Mouse (Mus musculus) common myeloid progenitor, adult 5-6 weeks (primary cell): ENCODE measurements around the gene Hfe. TPM values are rescaled to one million over a fixed set of nuclear protein-coding genes. Genes with fewer than 3 reads are reported as not detected.
A peak's percentile ranks its signal among the peaks of the same experiment; 100 is the strongest.
"Not testable (repeated sequence)": the region's sequence is repeated elsewhere in the genome, so short reads cannot be mapped to it uniquely, and the experiment has no call there.

ENCODE experiments used
- ATAC-seq: replicated peaks from 2 replicates; pipeline ENCODE4 v1.8.0; 2016; ENCODE audit warnings: low read depth, mild to moderate bottlenecking, moderate TSS enrichment, inconsistent platforms; ENCODE audit not compliant: poor library complexity, severe bottlenecking
- total RNA-seq: library from RNA; stranded (forward); fragments of 200-1000, 187-1606 nt; gene quantifications from 2 replicates; pipeline ENCODE4 v1.2.3, GENCODE M21; 2017

Hfe gene
- total RNA-seq, 1 experiment from 2014 or later = 4.3 TPM

DNA sequence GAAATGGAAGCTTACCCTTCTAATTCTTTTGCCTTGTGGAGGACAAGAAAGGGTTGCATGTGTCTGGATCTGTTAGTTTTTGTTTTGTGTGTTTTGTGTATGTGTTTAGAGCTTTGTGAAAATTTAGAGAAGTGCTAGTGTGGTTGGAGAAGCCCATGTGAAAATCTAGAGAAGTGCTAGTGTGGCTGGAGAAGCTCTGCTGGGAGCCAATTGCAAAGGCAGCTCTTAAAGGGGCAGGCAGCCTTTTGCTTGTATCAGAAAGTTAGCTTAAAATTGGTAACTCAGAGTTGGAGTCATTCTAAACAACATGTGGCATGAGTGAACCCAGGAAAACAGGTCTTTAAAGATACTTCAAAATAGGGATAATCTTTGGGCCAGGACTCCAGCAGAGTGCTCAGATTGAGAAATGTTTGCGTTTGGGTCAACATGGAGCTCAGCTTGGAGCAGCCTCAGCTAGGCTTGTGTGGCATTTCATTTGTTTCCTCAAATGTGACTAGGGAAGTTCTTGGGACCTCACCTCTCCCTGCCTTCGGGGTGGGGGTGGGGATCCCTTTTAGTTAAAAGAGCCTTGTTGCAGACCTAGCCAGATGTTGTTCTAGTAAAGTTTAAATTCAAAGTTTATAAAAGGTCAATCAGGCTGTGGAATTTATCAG is 7.1 kb upstream of the Hfe start:
- not testable (repeated sequence) for ATAC-seq

DNA sequence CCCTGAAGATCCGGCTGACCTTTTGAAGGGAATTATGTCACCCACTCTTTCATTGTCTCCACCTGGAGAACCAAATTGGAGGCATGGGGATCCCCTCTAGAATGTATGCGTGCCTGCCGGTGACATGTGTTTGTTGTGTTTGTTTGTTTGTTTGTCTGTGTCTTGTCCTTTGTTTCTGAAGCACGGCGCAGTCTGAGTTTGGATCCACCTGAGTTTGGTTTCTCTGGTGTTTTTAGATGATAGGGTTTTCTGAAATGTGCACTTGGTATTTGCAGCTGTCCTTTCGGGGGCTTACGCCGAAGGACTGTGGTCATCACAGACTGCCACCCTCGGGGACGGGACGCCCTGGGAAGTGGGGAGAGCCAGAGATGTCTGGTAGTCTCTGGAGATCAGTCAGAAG is 6.5 kb upstream of the Hfe start:
- ATAC-seq = no peak

DNA sequence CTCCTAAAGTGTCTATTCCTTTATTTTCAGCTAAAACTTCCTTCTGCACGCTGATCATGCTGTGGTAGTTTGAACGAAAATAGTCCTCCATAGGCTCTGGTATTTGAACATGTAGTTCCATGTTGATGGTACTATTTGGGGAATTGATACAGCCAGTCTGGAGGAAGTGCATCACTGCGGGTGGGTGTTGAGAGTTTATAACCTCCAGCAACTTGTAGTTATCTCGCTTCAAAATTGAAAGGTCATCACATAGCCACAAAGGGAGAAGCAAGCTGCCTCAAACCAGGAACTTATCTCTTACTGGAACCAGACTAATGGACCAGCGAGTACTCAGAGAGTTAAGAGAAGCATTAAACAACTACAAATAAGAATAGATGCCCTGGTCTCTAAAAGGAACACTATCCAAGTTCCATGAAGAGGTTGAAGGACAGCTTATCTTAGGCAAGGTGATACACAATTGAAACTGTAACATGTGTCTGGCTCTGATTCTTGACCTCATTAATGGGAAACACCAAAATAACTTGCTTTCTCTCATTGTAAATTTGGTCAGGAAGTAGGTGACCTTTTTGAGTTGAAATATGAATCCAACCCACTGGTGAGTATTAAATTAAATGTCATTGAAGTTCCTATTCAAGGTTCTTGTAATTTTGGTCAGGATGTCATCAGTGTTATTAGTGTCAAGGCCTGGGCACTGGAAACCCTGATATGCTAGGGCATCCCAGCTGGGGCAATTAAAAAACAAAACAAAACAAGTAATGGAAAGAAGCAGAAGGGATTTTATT is 5.8 kb upstream of the Hfe start:
- ATAC-seq = peak; percentile 77

DNA sequence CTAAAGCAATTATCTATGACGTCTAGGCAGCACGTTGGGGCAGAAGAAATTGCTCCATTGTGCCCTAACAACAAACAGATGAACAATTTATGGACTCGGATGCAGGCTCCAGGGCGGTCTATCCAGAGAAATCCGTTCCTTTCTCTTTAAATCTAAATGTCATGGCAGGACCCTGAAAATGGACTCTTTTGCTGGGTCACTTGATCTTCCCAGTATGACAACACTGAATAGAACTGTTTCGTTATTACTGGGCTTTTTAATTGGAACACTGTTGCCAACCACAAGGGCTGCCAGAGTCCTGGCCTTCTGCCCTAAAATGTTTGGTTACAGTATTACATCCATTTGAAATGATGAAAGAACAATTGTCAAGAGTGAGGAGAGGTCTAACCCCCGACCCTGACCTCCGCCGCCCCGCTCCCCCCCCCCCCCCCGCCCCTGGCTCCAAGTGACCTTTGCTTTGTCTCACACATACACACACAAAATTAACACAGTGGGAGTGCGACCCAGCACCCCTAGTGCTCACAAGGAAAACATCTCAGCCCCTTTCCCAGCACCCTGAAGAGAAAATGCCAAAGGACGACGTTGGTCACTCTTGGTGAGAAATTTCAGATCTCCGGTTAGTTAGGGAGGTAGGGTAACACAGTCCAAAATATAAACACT is 810 bp downstream of the Hfe start:
- no peak for ATAC-seq

DNA sequence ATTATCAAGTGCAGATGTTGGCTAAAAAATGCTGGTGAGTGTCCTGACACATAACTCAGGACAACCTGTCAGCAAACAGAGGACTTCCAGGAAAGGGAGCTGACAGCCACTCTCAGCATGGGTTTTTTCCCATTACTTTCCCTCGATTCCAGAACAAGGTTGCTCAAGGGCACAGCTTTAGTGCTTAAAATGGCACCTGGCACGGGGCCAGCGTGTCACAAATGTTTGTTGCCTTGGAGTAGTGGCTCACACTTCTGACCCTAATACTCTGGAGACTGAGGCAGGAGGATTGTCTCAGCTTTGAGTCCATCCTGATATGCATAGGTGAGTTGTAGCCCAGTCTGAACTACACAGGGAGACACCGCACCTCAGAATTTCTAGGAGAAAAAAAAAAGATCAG is 2.0 kb downstream of the Hfe start:
- no peak for ATAC-seq

DNA sequence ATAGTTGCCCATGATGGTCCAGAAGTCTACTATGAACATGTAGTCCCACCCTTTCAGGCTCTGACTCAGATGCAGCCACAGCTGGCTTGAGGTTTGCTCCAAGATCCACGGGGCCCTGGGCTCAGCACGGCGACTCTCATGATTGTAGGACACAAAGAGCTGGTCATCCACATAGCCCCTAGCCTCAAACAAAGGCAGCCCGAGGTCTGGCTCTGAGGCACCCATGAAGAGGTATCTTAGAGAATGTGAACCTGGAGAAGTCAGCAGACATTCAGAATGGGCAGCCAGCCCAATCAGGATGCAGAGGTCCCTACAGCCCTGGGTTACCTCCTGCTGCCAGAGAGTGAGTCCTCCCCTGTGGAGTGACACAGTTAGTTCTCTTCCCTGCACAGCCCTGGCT is 2.6 kb downstream of the Hfe start:
- no peak for ATAC-seq

DNA sequence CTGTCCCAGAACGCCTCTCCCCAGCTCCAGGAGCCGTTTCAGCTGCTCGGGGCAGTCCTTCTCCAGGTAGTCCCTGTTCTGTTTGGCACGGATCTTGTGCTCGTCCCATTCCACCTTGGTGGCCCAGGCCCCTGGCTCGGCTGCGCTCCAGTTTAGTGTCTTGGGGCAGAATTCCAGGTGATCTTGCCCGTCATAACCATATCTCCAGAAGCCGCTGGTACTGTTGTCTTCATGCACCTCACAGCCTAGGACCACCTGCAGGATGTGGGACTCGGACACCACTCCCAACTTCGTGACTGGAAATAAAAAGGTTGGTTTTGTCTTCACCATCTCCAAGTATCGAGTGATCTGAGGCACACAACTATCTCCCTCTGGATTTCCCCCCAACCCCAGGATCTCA is 3.9 kb downstream of the Hfe start:
- ATAC-seq = no peak

DNA sequence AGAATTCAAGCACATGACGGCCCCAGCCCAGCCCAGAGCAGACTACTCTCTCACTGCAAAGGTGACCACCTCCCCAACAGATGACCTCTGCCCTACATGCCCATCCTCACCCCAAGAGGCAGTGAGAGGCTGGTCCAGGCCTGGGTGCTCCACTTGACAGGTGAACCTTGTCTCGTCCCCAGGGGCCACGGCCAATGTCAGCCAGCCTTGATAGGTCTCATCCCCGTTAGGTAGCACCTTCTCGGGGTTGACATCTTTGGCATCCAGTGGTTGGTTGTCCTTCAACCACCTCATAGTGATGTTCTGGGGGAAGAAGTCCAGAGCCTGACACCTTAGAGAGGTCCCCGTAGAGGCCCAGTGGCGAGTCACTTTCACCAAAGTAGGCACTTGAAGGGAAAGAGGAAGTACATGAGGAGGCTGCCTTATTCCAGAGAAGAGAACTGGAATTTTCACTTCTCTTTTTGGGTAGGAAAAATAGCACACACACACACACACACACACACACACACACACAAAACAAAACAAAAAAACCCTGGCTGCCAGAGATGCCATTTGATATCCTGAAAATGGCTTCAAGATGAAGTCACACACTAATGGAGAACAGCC is 4.8 kb downstream of the Hfe start:
- peak; percentile 31 for ATAC-seq

DNA sequence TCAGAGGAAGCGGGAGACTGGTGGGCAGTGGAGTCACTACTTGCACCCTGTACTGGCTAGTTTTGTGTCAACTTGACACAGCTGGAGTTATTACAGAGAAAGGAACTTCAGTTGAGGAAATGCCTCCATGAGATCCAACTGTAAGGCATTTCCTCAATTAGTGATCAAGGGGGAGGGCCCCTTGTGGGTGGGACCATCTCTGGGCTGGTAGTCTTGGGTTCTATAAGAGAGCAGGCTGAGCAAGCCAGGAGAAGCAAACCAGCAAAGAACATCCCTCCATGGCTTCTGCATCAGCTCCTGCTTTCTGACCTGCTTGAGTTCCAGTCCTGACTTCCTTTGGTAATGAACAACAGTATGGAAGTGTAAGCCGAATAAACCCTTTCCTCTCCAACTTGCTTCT is 7.9 kb downstream of the Hfe start:
- ATAC-seq = not testable (repeated sequence)

DNA sequence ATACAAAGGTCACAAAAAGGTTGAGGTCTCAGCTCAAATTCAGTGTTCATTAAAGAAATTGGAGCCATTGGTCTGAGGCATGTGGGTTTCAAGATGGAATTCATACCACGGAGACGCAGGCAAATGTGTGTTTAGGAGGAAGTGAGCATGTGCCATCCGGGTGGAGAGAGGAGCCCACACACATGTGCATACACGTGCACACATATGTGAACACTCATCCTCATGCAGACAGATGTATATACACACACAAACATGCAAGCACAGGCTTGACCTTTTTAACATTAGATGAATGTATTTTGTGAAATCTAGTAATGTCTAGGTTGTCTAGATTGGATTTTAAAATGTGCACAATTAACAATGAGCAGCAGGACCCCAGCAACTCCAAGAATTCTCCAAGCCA is 8.4 kb downstream of the Hfe start:
- no peak for ATAC-seq

DNA sequence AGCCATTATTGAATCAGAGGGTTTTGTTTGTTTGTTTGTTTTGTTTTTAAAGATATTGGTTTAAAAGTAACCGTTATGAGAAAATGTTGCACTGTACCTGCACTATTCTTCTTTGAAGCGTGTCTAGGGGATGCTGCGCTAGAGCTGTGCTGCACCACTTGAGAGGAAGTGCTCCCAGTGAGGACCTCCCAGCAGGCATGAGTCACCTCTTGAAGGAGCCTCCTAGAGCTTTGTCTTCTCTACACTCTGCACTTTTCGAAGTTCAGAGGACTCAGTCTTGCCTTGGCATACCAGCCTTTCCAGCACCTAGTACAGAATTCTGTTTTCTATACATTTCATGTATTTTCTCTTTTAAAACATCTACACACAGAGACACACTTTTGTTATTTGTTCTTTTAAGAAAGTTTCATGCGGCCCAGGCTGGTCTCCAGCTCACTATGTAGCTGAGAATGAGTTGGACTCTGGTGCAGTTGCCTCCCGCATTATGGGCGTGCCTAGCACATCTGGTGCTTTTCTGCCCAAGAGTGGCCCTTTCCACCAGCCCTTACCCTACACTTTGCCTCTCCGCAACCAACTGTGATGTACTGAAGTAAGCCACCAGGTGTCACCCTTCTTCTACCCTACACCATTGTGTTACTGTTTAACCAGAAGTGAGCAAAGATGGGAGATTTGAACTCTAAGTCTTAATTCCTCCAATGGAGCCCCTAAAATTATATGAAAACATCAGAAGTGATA is 9.7 kb downstream of the Hfe start:
- peak; percentile 64 for ATAC-seq

DNA sequence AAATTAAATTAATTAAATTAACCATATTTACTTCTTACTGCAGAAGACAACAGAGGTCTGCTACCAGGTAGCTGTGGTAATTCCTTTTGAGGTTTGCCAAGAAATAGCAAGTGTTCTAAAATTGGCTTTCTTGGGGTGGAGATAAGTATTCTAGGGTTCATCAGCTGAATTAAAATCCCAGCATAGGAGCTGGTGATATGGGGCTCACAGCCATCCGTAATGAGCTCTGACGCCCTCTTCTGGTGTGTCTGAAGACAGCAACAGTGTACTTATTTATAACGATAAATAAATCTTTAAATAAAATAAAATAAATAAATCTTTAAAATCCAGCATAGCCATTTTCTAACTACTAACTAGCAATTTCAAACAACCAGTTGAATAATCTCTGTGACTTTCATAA is 10.9 kb downstream of the Hfe start:
- ATAC-seq = no peak

DNA sequence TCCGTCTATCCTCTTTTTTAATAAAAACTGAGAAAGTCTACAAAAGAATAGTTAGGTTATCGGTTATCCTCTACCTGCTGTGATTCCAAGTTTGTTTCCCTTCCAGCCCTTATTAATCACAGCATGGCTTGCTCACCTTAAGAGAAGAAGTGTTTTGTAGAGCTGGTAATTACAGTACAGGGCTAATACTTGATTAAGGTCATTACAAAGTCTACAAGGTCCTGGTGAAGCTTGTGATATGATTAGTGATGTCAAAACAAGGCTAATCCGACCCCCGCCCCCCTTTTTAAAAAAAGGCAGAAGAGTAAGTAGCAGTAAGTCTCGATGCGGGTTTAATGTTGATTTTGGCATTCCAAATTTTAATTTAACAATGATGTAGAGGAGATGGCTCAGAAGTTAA is 11.7 kb downstream of the Hfe start:
- ATAC-seq = no peak

DNA sequence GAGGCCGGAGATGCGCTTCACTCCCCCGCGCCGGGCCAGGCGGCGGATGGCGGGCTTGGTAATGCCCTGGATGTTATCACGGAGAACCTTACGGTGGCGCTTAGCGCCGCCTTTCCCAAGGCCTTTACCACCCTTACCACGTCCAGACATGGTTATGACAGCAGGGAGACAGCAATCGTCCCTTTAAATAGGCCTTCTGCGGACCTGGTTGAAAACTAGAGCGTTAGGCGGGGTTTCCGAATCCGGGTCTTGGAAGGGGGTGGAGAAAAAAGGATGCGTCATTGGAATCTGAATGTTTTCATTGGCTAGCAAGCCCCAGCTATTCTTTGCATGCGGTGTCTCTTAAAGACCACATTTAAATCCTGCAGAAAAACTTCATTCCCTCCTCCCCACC is 12.4 kb downstream of the Hfe start, which contains the start of gene Hist1h4c:
Gene Hist1h4c (minus strand): TSS at position 155 of the 394 bp plus-strand sequence.
- peak; percentile 82 for ATAC-seq

DNA sequence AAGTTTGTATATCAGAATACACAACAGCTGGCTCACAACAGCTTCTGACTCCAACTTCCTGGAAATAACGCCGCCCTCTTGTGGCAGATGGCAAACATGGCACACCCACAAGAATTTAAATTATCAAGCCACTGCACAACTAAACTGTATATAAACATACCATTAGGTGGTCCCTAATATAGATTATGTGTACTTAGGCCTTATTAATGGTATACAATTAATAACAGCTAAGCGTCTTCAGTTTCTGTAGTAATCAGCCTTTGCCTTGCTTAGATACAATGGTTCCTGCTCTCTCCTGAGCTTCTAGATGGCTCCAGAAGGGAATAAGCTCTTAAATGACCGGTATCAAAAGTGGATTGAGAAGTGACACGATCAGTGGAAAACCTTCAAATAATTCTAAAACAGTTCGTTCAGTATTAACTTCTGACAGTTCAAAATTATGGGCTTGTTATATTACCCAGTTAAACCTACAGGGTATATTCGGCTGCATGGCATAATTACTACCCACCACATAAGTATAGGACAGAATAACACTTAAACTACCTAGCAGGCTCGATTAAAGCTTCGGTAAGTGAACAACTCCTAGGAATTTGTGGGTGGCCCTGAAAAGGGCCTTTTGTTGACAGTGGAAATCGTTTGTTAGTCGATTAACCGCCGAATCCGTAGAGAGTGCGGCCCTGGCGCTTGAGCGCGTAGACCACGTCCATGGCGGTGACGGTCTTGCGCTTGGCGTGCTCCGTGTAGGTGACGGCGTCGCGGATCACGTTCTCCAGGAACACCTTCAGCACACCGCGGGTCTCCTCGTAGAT is 13.0 kb downstream of the Hfe start:
- ATAC-seq = peak; percentile 43

DNA sequence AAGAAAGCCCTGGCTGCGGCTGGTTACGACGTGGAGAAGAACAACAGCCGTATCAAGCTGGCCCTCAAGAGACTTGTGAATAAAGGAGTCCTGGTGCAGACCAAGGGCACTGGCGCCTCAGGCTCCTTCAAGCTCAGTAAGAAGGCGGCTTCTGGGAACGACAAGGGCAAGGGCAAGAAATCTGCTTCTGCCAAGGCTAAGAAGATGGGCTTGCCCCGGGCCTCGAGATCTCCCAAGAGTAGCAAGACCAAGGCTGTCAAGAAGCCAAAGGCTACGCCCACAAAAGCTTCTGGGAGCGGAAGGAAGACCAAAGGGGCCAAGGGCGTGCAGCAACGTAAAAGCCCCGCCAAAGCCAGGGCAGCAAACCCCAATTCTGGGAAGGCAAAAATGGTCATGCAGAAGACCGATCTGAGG is 14.6 kb downstream of the Hfe start:
- ATAC-seq = no peak

DNA sequence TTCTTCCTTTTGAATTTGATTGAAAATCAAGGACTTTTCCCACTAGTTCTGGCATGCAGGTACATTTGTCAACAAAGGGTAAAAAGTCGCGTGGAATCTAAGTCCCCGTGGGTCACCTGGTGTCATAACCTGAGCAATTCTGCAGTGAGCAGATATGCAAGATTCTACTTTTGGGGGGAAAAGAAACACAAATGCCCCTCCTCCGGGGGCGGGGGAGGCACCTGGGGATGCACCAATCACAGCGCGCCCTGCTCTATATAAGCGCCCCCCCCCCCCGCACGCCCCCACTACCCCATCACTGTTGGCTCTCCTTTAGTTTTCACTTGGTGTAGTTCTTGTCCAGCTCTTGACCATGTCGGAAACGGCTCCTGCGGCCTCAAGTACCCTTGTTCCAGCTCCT is 15.1 kb downstream of the Hfe start, which contains the start of gene Hist1h1t:
Gene Hist1h1t (plus strand): TSS at position 301 of the 400 bp plus-strand sequence.
- no peak for ATAC-seq

DNA sequence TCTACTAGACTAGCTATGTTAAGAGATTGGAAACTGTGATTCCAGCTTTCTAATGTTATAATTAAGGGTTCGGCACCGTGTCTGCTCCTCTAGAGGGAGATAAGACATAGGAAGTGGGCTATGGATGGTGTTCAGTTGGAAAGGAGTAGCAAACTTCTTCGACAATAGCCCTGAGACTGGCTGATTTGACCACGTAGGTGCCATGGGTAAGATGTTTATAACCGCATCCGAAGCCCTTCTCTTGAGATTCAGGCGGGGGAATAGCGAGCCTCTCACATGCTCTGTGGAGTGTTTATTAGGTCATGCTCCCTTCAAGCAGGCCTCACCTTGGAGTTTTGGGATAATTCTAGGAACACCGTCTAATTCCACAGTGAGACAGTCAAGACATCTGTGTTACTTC is 15.7 kb downstream of the Hfe start:
- ATAC-seq = no peak

DNA sequence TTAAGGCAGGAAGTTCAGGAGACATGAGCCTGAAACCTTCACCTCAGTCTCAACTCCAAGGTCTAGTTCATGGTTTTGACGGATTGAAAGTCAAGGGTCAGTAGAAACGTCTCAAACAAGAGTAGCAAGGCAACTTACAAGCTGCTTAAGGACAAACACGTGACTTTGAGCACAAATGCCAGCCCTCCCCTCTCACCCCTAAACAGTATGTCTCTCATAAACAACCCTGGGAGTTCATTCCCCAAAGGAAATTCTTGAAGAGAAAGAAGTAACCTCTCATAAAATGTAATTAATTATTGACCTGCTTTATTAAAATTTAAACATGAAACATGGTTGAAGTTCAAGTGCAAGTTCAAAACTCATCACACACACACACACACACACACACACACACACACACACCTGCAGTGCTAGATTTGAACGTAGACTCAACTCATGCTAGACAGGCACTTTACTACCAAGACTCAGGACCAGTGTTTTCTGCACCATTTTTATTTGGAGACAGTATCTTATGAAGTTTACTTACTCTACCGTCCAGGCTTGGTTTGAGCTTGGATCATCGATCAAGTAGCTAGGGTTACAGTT is 16.7 kb downstream of the Hfe start:
- ATAC-seq = no peak
